Mouse (Mus musculus): ENCODE measurements around the gene Anks1b. TPM values are rescaled to one million over a fixed set of nuclear protein-coding genes. Genes with fewer than 3 reads are reported as not detected.

Anks1b gene
- total and polyA plus RNA-seq, 3 experiments: not detected

DNA sequence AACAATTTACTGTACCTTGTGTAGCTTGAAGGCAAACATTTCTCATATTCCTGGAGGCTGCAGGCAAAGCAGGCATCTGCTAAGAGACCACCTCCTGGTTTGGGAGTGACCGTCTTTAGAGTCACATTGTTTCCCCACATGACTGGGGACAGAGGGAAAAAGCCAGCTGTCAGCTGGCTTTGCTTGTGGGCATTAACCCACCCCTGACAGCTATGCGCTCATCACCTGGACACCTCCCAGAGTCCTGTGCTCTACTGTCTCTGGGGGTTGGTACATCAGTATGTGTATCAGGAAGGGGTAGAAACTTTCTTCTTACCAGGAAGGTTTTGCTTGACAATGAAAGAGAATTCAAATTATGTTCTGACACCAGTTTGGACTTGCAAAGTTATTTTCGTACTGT lies 207.8 kb downstream of the Anks1b start (continued):
- TF ChIP-seq POLR2A (IDR thresholded peaks at IDR 0.05; ENCODE audit: control insufficient read depth in 1 of 2, insufficient read depth in 1 of 2, low read depth in 1 of 2, low read length in 2 of 2, poor library complexity in 1 of 2): no peak

DNA sequence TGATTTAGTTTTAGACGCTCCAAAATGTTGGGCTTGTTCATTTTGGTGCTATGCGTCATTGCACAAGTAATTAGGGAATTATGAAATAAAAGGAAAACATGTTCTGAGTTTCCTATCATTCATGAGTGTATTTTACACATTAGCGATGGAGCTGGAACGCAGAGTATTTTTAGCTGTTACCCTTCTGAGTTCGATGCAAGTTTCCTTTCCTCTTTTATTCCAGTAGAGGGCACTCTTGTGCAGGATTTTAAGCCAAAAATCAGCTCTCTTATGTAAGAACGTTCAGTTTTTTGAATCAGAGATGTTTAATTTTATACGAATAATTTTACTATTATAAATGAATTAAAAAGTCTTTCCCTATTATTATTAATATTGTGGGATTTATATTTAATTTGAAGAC lies 208.3 kb downstream of the Anks1b start:
- H3K4me3 ChIP-seq (ENCODE audit: control insufficient read depth in 1 of 2, insufficient read depth in 1 of 2, low read depth in 2 of 2, low read length in 2 of 2): no peak overlapping the region

DNA sequence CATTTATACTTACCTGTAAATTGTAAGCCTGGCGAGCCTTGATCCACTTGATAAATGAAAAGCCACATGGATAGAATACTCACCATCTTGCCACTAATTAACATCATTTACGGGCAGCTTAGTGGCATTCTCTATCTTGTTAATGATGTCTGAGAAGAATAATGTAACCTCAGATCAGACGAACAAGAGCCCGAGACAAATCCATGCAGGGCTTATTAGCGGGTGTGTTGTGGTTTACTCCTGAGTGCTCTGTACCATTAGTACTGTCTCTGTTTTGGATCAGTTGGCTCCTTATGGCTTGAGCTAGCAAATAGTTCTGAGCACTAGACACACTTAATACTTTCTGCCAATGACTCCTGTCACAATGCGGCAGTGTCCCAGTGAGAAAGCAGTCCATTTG lies 220.6 kb downstream of the Anks1b start:
- TF ChIP-seq MYC (IDR thresholded peaks at IDR 0.05; ENCODE audit: low read depth, low read length) (no peak), MAX (IDR thresholded peaks at IDR 0.05; ENCODE audit: low read length) (no peak), MAZ (IDR thresholded peaks at IDR 0.05; ENCODE audit: low read depth, low read length) (no peak), UBTF (IDR thresholded peaks at IDR 0.05; ENCODE audit: borderline replicate concordance, insufficient read depth, low read depth, low read length) (no peak), MEF2A (IDR thresholded peaks at IDR 0.05; ENCODE audit: extremely low read depth, insufficient replicate concordance, low read depth, low read length, poor library complexity, severe bottlenecking) (no peak), USF1 (IDR thresholded peaks at IDR 0.05; ENCODE audit: low read depth, low read length) (no peak), USF2 (IDR thresholded peaks at IDR 0.05; ENCODE audit: borderline replicate concordance in 1 of 2, insufficient read depth in 1 of 2, low read depth in 1 of 2, low read length in 2 of 2) (no peak), POLR2AphosphoS2 (IDR thresholded peaks at IDR 0.05; ENCODE audit: low read length) (no peak), ELF1 (IDR thresholded peaks at IDR 0.05; ENCODE audit: low read depth, low read length) (no peak), JUND (IDR thresholded peaks at IDR 0.05; ENCODE audit: low read depth, low read length) (no peak)
- H3K9me3 ChIP-seq (replicated peaks; ENCODE audit: insufficient read depth, low read length): no peaks in the 10 kb centered on the region
- no peaks in the 10 kb centered on the region for H3K79me2 ChIP-seq (ENCODE audit: control insufficient read depth, insufficient read depth, low read length, poor library complexity)
- no peak for DNase-seq (ENCODE audit: low read depth, low spot score)
- H3K27me3 ChIP-seq (ENCODE audit: control insufficient read depth in 1 of 2, insufficient read depth in 2 of 2, low read length in 2 of 2): no peaks in the 10 kb centered on the region
- H3K36me3 ChIP-seq (ENCODE audit: control insufficient read depth in 1 of 2, insufficient read depth in 2 of 2, low read length in 2 of 2): no peaks in the 10 kb centered on the region
- H3K9ac ChIP-seq (ENCODE audit: control insufficient read depth, low read depth, low read length, poor library complexity, severe bottlenecking): no peak overlapping the region
- H3K27ac ChIP-seq (ENCODE audit: control insufficient read depth, low read depth, low read length): no peak overlapping the region
- no peaks in the 10 kb centered on the region for H3K4me1 ChIP-seq (ENCODE audit: control insufficient read depth in 1 of 2, insufficient read depth in 2 of 2, low read length in 2 of 2)
- H3K4me3 ChIP-seq (ENCODE audit: control insufficient read depth in 1 of 2, insufficient read depth in 1 of 2, low read depth in 2 of 2, low read length in 2 of 2): no peak overlapping the region

More for the DNA sequence above, 208.3 kb downstream of the Anks1b start:
- peak; percentile 53 for DNase-seq (ENCODE audit: low read depth, low spot score)
- H3K9me3 ChIP-seq (replicated peaks; ENCODE audit: insufficient read depth, low read length): no peaks in the 10 kb centered on the region
- TF ChIP-seq TCF12 (IDR thresholded peaks at IDR 0.05; ENCODE audit: low read depth, low read length) (no peak), GATA1 (IDR thresholded peaks at IDR 0.05; ENCODE audit: low read depth, low read length) (no peak), ZNF384 (IDR thresholded peaks at IDR 0.05; ENCODE audit: low read depth, low read length) (no peak), CTCF (IDR thresholded peaks at IDR 0.05 in 2 of 3, conservative IDR thresholded peaks at IDR 0.05 in 1 of 3; ENCODE audit: control insufficient read depth in 1 of 3, insufficient read depth in 1 of 3, low read depth in 2 of 3, low read length in 3 of 3, poor library complexity in 1 of 3, severe bottlenecking in 1 of 3) (peak; percentile 22 to 75 (median 45); a peak in 5 of 6 replicates), RAD21 (IDR thresholded peaks at IDR 0.05; ENCODE audit: low read depth, low read length) (peak; percentile 84), CHD2 (IDR thresholded peaks at IDR 0.05; ENCODE audit: low read length) (no peak), MEF2A (IDR thresholded peaks at IDR 0.05; ENCODE audit: extremely low read depth, insufficient replicate concordance, low read depth, low read length, poor library complexity, severe bottlenecking) (no peak), SMC3 (IDR thresholded peaks at IDR 0.05; ENCODE audit: low read depth, low read length) (peak; percentile 70), ZC3H11A (IDR thresholded peaks at IDR 0.05; ENCODE audit: low read depth, low read length) (peak; percentile 46)
- H3K9ac ChIP-seq (ENCODE audit: control insufficient read depth, low read depth, low read length, poor library complexity, severe bottlenecking): no peak overlapping the region
- H3K36me3 ChIP-seq (ENCODE audit: control insufficient read depth in 1 of 2, insufficient read depth in 2 of 2, low read length in 2 of 2): no peaks in the 10 kb centered on the region
- no peak overlapping the region for H3K27ac ChIP-seq (ENCODE audit: control insufficient read depth, low read depth, low read length)
- no peaks in the 10 kb centered on the region for H3K27me3 ChIP-seq (ENCODE audit: control insufficient read depth in 1 of 2, insufficient read depth in 2 of 2, low read length in 2 of 2)
- no peaks in the 10 kb centered on the region for H3K4me1 ChIP-seq (ENCODE audit: control insufficient read depth in 1 of 2, insufficient read depth in 2 of 2, low read length in 2 of 2)
- H3K79me2 ChIP-seq (ENCODE audit: control insufficient read depth, insufficient read depth, low read length, poor library complexity): no peaks in the 10 kb centered on the region
